Mouse (Mus musculus): ENCODE measurements at regions not wholly inside any gene's neighbourhood (a gene's known extent, or its start where the extent isn't known, plus 50 kb on each side); places are given as distances from the start of the nearest gene placed in this dataset.
"Not testable (repeated sequence)": the region's sequence is repeated elsewhere in the genome, so short reads cannot be mapped to it uniquely, and the experiment has no call there.

DNA sequence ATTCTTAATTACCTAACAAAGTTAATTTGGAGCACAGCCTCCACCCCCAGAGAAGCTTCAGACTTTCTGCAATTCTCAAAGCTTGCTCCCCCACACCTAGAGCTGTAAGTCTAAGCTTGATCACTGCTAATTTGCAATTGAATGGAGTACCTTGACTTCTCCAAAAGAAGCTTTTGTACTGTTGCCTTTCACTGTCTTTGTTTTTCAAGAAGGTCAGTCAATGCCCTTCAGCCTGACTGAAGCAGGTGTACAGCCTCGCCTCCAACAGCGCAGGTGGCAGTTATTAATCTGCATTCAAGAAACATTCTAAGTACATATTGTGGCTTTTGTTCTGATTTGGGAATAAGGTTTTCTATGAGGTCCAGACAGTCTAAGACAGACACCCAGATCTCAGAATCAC is 201.7 kb upstream of the Cntn5 start:
- no peak overlapping the region for H3K4me3 ChIP-seq
- no peak overlapping the region for H3K27ac ChIP-seq
- no peak for DNase-seq
- intact Hi-C loops (cut with DNase I) = no loop called here
- TF ChIP-seq CTCF (IDR thresholded peaks at IDR 0.05) = no peak

DNA sequence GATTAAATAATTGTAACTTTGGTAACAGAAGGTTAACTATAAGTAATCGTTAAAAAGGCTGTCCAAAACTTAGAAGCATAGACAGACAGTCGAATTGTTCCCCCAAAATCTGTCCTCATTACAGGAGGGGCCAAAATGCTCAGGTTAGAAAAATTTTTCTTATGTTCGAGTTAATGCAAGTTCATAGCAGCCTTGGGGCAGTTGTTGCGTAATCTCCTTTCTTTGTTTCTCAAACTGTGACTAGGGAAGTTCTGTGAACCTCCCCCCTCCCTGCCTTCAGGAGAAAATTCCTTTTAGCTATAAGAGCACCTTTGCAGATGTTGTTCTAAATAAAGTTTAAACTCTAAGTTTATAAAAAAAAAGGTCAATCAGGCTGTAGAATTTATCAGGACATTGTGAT is 198.9 kb upstream of the Cntn5 start:
- TF ChIP-seq CTCF (IDR thresholded peaks at IDR 0.05) = no peak
- no peak for DNase-seq

DNA sequence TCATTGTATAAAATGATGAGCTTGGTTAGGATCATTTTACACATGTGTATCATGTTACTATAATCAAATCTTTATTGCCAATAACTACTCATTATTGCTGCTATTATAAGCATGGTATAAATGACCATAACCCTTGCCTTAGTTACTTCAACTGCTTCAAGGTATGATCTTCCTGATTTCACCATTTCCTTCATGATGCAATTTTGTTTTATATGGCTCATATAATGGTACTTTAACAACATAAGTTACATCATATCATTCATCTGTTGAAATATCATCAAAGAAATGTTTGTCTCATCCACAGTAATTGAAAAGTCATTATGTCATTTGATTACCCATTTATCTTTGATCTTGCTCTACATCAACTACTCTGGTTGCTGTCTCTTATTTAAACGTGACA is 188.3 kb upstream of the Cntn5 start:
- no peak overlapping the region for H3K4me3 ChIP-seq
- no peak for DNase-seq
- no peak for TF ChIP-seq CTCF (IDR thresholded peaks at IDR 0.05)
- intact Hi-C loops (cut with DNase I) = no loop called here
- H3K27ac ChIP-seq = no peak overlapping the region

More for the DNA sequence above, 198.9 kb upstream of the Cntn5 start:
- Histone ChIP-seq H3K4me3 (no peak overlapping the region), H3K27ac (no peak overlapping the region)
- intact Hi-C loops (cut with DNase I) = no loop called here

DNA sequence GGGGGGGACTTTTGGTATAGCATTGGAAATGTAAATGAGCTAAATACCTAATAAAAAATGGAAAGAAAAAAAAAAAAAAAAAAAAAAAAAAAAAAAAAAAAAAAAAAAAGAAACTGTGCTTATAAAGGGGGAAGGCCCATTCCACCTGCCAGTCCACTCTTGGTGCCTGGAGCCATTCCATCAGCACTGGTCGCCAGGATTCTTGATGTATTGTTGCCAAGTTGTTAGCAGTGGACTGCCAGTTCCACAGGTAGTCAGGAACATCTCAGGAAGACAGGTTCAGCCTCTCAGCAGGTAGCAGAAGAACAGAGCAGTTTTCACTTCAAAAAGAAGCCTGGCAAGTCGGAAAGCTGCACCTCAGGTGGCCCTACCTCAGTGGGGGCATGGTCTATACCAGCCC is 162.6 kb upstream of the Cntn5 start:
- DNase-seq; H3K4me3 ChIP-seq; H3K27ac ChIP-seq; intact Hi-C loops (cut with DNase I): not testable (repeated sequence)

DNA sequence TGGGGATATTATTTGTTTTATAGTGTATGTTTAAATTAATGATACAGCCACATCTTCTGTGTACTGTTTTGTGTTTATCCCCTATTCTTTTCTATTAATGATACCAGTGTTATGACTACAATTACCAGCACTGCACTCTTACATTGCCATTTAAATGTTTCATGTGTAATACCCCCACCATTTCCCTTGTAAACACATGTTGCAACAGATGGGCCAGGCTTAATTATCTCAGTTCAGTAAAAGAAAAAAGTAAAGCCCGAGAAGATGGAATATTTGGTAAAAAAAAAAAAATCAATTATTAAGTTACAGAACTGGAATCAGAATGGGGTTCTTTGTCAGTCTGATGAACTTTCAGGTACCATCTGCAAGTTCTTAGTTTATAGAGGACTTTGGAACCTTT is 158.3 kb upstream of the Cntn5 start:
- no peak for TF ChIP-seq CTCF (IDR thresholded peaks at IDR 0.05)
- DNase-seq = no peak
- no peak overlapping the region for H3K27ac ChIP-seq
- intact Hi-C loops (cut with DNase I) = no loop called here
- no peak overlapping the region for H3K4me3 ChIP-seq

Measured in gastrocnemius, adult 2 months (tissue).